Mouse (Mus musculus) G1E (cell line): ENCODE measurements at regions not wholly inside any gene's neighbourhood (a gene's known extent, or its start where the extent isn't known, plus 50 kb on each side); places are given as distances from the start of the nearest gene placed in this dataset.

ENCODE experiments used
- CTCF ChIP-seq: IDR thresholded peaks from 2 replicates; pipeline ENCODE4 v1.5.1; 2012; ENCODE audit warnings: low read depth, low read length, inconsistent platforms, mixed read lengths
- GATA1 ChIP-seq: IDR thresholded peaks from 2 replicates; pipeline ENCODE4 v1.6.1; 2012; ENCODE audit warnings: borderline replicate concordance, low read length, inconsistent platforms, mixed read lengths
- TAL1 ChIP-seq: conservative IDR thresholded peaks from 2 replicates; pipeline ENCODE4 v1.6.1; 2012; ENCODE audit warnings: low read depth, low read length, inconsistent platforms, mixed read lengths

- TF ChIP-seq CTCF, result no peak
- no peak for TF ChIP-seq GATA1
- no peak for TF ChIP-seq TAL1
These were observed 240.3 kb downstream of the Sis start for GRCm38 (mm10) chr3:72727403-72727802.
